Mouse (Mus musculus): Measurements from ENCODE around the gene Fam193b.
"Not testable (repeated sequence)": the region's sequence is repeated elsewhere in the genome, so short reads cannot be mapped to it uniquely, and the experiment has no call there.

Fam193b gene

DNA sequence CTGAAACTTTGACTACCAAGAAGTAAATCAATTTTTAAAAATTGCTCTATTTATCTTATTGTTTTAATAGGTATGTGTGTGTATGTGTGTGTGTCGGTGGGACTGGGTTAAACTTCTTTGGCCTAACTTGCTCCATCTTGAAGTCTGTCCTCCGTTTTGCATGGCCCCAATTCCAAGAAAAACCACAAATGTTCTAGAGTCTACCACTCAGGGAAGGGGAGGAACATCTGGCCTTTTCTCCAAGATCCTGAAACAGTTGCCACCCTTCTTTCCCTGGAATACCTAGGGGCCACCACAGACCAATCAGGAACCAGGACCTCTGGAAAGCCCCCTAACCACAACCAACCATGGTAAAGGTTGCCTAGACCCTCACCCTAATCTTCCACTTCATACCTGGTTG lies 1.1 kb upstream of the Fam193b start:
- no peak for DNase-seq (ENCODE audit: low read depth, low spot score)

- DNase-seq (ENCODE audit: low read depth, low spot score): peak; percentile 21
These were observed 490 bp downstream of the Fam193b start for GRCm38 (mm10) chr13:55570286-55570973.

GRCm38 (mm10) chr13:55569726-55570285 lies 1.1 kb downstream of the Fam193b start:
- DNase-seq (ENCODE audit: low read depth, low spot score): peak; percentile 29

DNA sequence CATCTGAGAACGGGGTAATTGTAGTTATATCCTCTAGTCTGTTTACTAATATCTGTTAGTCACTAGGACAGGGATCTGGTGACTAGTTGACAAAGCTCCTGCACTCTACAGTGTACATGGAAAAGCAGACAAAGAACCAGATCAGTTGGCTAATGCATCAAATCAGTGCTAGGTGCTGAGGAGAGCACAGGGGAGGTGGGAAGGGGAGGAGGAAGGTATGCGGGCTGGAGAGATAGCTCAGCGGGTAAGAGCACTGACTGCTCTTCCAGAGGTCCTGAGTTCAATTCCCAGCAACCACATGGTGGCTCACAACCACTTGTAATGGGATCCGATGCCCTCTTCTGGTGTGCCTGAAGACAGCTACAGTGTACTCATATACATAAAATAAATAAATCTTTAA lies 2.4 kb downstream of the Fam193b start:
- not testable (repeated sequence) for DNase-seq (ENCODE audit: low read depth, low spot score)

GRCm38 (mm10) chr13:55567949-55568348 lies 3.0 kb downstream of the Fam193b start:
- DNase-seq (ENCODE audit: low read depth, low spot score): no peak

DNA sequence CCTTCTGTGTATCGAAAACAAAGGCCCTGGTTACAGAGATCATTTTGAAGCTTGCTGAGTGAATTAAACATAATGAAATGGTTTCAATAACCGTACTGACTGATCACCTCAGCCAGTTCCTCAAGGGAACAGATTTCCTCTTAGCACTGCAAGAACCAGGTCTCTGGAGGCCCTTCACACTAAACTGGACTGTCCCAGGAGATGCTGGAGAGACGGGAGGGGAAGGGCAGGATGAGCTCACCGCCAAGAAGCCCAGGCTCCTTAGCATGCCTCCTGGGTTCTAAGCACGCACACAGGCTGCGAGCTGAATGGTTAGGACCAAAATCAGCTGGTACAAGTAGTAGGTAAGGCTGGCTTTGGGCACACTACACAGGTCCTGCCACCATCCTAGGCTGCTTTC lies 3.9 kb downstream of the Fam193b start:
- no peak for DNase-seq (ENCODE audit: low read depth, low spot score)

DNA sequence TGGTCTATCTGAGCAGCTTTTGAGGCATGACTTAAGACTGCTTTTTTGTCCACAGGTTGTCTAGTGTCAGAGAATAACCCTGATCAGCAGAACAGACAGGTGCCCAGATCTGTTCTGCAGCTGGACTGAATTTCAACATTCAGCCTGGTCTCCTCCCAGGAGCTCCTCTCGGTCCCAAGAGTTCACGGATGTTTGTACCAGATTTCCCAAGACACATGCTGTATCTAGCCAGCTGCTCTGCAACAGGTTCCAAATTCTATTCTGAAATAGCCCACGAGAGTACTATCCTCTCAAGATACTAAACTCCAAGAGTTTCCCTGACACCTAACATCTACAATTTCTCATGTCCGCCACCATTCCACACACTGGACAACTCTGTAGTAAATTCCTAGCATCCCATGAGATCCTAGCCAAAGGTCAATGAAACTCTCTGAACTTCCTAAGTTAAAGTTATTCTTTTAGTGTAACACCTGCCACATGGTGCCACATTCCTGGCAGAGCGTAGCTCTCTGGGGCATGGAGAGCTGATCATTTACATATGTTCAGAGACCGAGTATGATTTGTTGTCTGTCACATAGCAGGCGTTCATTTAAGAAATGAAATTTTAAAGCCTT lies 7.5 kb downstream of the Fam193b start:
- no peak for DNase-seq (ENCODE audit: low read depth, low spot score)

- DNase-seq (ENCODE audit: low read depth, low spot score): no peak
These were observed 13.4 kb downstream of the Fam193b start for GRCm38 (mm10) chr13:55557499-55557898.

GRCm38 (mm10) chr13:55555921-55556320 lies 15.0 kb downstream of the Fam193b start:
- no peak for DNase-seq (ENCODE audit: low read depth, low spot score)

GRCm38 (mm10) chr13:55549061-55549460 lies 21.9 kb downstream of the Fam193b start:
- DNase-seq (ENCODE audit: low read depth, low spot score): no peak

DNA sequence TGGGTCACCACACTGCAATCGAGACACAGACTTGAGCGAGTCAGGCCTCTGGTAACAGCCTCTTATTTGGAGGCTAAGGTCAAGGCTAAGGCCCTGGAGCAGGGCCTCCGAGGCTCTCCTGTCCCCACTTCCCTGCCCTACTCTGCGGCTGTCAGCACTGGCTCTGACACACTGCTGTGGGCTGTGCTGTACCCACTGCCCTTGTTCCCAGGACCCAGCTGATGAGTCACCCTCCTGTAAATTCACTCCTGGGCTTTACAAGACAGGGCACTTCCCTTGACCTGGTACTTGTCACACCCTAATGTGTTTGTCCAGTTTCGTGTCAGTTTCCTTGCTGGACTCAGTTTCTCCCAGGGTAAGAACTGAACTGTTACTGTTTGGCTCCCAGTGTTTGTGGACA lies 22.5 kb downstream of the Fam193b start:
- no peak for DNase-seq (ENCODE audit: low read depth, low spot score)

GRCm38 (mm10) chr13:55547916-55548315 lies 23.0 kb downstream of the Fam193b start:
- no peak for DNase-seq (ENCODE audit: low read depth, low spot score)

- no peak for DNase-seq (ENCODE audit: low read depth, low spot score)
These were observed 26.1 kb downstream of the Fam193b start for GRCm38 (mm10) chr13:55544792-55545191.

GRCm38 (mm10) chr13:55543447-55543846 lies 27.5 kb downstream of the Fam193b start:
- no peak for DNase-seq (ENCODE audit: low read depth, low spot score)

GRCm38 (mm10) chr13:55542891-55543290 lies 28.0 kb downstream of the Fam193b start:
- no peak for DNase-seq (ENCODE audit: low read depth, low spot score)

- no peak for DNase-seq (ENCODE audit: low read depth, low spot score)
These were observed 30.0 kb downstream of the Fam193b start for GRCm38 (mm10) chr13:55540933-55541332.

- DNase-seq (ENCODE audit: low read depth, low spot score): peak; percentile 100
These were observed 34.4 kb downstream of the Fam193b start, which contains the start of gene Ddx41 for GRCm38 (mm10) chr13:55536194-55537175. Gene Ddx41 (minus strand): TSS chr13:55536658.

GRCm38 (mm10) chr13:55535796-55536193 lies 35.1 kb downstream of the Fam193b start:
- DNase-seq (ENCODE audit: low read depth, low spot score): no peak

GRCm38 (mm10) chr13:55535191-55535590 lies 35.7 kb downstream of the Fam193b start:
- no peak for DNase-seq (ENCODE audit: low read depth, low spot score)

GRCm38 (mm10) chr13:55529198-55529915 lies 41.6 kb downstream of the Fam193b start, which contains the start of gene Dok3:
Gene Dok3 (minus strand): TSS chr13:55529296.
- no peak for DNase-seq (ENCODE audit: low read depth, low spot score)

All from ES-CJ7 (cell line).